Mouse (Mus musculus) MEL (cell line): ENCODE results near the gene Rcbtb2. TPM values are rescaled to one million over a fixed set of nuclear protein-coding genes. Genes with fewer than 3 reads are reported as not detected.

Experiments used
- DNase-seq: peaks from one replicate; pipeline ENCODE4 v3.0.0; 2011; ENCODE audit warnings: low read depth, low spot score
- H3K27ac ChIP-seq: 2 replicates; pipeline ENCODE4 v1.5.1; 2012; ENCODE audit warnings: low read depth, mild to moderate bottlenecking, control low read depth, low read length, moderate library complexity; ENCODE audit not compliant: control insufficient read depth
- H3K27me3 ChIP-seq, 2 experiments: fragments of 150-350 bp in 1 of 2; sonication (generic) in 1 of 2; 2 replicates each; pipeline ENCODE4 v1.6.1; 2012; ENCODE audit warnings: low read length in 2 of 2, mild to moderate bottlenecking in 2 of 2, improper control_type of control experiment in 1 of 2, moderate library complexity in 1 of 2; ENCODE audit not compliant: insufficient read depth in 2 of 2, control insufficient read depth in 1 of 2
- H3K36me3 ChIP-seq, 2 experiments: 2 replicates each; pipeline ENCODE4 v1.6.1; 2012 to 2014; ENCODE audit warnings: low read length in 2 of 2, improper control_type of control experiment in 1 of 2, inconsistent platforms in 1 of 2, mild to moderate bottlenecking in 1 of 2; ENCODE audit not compliant: insufficient read depth in 2 of 2, control insufficient read depth in 1 of 2
- H3K4me1 ChIP-seq, 2 experiments: fragments of 150-350 bp in 1 of 2; sonication (generic) in 1 of 2; 2 replicates each; pipeline ENCODE4 v1.6.1; 2012; ENCODE audit warnings: low read length in 2 of 2, improper control_type of control experiment in 1 of 2, mild to moderate bottlenecking in 1 of 2; ENCODE audit not compliant: insufficient read depth in 2 of 2, control insufficient read depth in 1 of 2
- H3K4me3 ChIP-seq, 2 experiments: fragments of 150-350 bp in 1 of 2; sonication (generic) in 1 of 2; 2 replicates each; pipeline ENCODE4 v1.5.1; 2012; ENCODE audit warnings: low read depth in 2 of 2, low read length in 2 of 2, mild to moderate bottlenecking in 2 of 2, moderate library complexity in 2 of 2, control low read depth in 1 of 2, improper control_type of control experiment in 1 of 2; ENCODE audit not compliant: control insufficient read depth in 1 of 2, insufficient read depth in 1 of 2
- H3K79me2 ChIP-seq: 2 replicates; pipeline ENCODE4 v1.6.1; 2012; ENCODE audit warnings: mild to moderate bottlenecking, low read length, moderate library complexity; ENCODE audit not compliant: control insufficient read depth, poor library complexity, insufficient read depth
- H3K9ac ChIP-seq: 2 replicates; pipeline ENCODE4 v1.6.1; 2012; ENCODE audit warnings: low read depth, mild to moderate bottlenecking, control low read depth, low read length, moderate library complexity; ENCODE audit not compliant: control insufficient read depth, poor library complexity, severe bottlenecking
- H3K9me3 ChIP-seq: fragments of 150-350 bp; sonication (generic); replicated peaks from 2 replicates; pipeline ENCODE4 v1.6.1; 2012; ENCODE audit warnings: mild to moderate bottlenecking, low read length, improper control_type of control experiment, moderate library complexity; ENCODE audit not compliant: insufficient read depth
- BHLHE40 ChIP-seq: IDR thresholded peaks from 2 replicates; pipeline ENCODE4 v1.6.1; 2012; ENCODE audit warnings: low read depth, mild to moderate bottlenecking, inconsistent platforms, low read length, improper control_type of control experiment, borderline replicate concordance
- CHD1 ChIP-seq: IDR thresholded peaks from 2 replicates; pipeline ENCODE4 v1.6.1; 2012; ENCODE audit warnings: low read depth, mild to moderate bottlenecking, inconsistent platforms, low read length, improper control_type of control experiment
- E2F4 ChIP-seq: IDR thresholded peaks from 2 replicates; pipeline ENCODE4 v1.6.1; 2011; ENCODE audit warnings: low read depth, low read length, improper control_type of control experiment, borderline replicate concordance
- ELF1 ChIP-seq: IDR thresholded peaks from 2 replicates; pipeline ENCODE4 v1.6.1; 2014; ENCODE audit warnings: low read depth, mild to moderate bottlenecking, inconsistent platforms, low read length, improper control_type of control experiment, moderate library complexity
- EP300 ChIP-seq, 2 experiments: IDR thresholded peaks; 2 replicates each; pipeline ENCODE4 v1.6.1; 2011; ENCODE audit warnings: improper control_type of control experiment in 2 of 2, low read length in 2 of 2, low read depth in 1 of 2, mild to moderate bottlenecking in 1 of 2
- ETS1 ChIP-seq: IDR thresholded peaks from 2 replicates; pipeline ENCODE4 v1.6.1; 2012; ENCODE audit warnings: low read depth, mild to moderate bottlenecking, inconsistent platforms, low read length, improper control_type of control experiment, moderate library complexity
- JUND ChIP-seq: IDR thresholded peaks from 2 replicates; pipeline ENCODE4 v1.6.1; 2011; ENCODE audit warnings: low read depth, mild to moderate bottlenecking, improper control_type of control experiment, low read length
- MAFK ChIP-seq: IDR thresholded peaks from 2 replicates; pipeline ENCODE4 v1.6.1; 2011; ENCODE audit warnings: low read depth, mild to moderate bottlenecking, low read length, improper control_type of control experiment, borderline replicate concordance
- MAX ChIP-seq: IDR thresholded peaks from 2 replicates; pipeline ENCODE4 v1.6.1; 2011; ENCODE audit warnings: low read length, improper control_type of control experiment
- MEF2A ChIP-seq: IDR thresholded peaks from 2 replicates; pipeline ENCODE4 v1.6.1; 2014; ENCODE audit warnings: low read depth, mild to moderate bottlenecking, inconsistent platforms, low read length, improper control_type of control experiment; ENCODE audit not compliant: poor library complexity, insufficient replicate concordance, severe bottlenecking; ENCODE audit errors: extremely low read depth
- MXI1 ChIP-seq: IDR thresholded peaks from 2 replicates; pipeline ENCODE4 v1.6.1; 2011; ENCODE audit warnings: mild to moderate bottlenecking, low read depth, low read length, improper control_type of control experiment
- MYB ChIP-seq: IDR thresholded peaks from 2 replicates; pipeline ENCODE4 v1.6.1; 2011; ENCODE audit warnings: mild to moderate bottlenecking, low read depth, low read length, improper control_type of control experiment
- MYC ChIP-seq: IDR thresholded peaks from 2 replicates; pipeline ENCODE4 v1.6.1; 2011; ENCODE audit warnings: low read depth, mild to moderate bottlenecking, low read length, improper control_type of control experiment, moderate library complexity
- NELFE ChIP-seq: IDR thresholded peaks from 2 replicates; pipeline ENCODE4 v1.6.1; 2011; ENCODE audit warnings: low read depth, low read length, improper control_type of control experiment
- NRF1 ChIP-seq: IDR thresholded peaks from 2 replicates; pipeline ENCODE4 v1.6.1; 2014; ENCODE audit warnings: low read depth, mild to moderate bottlenecking, inconsistent platforms, low read length, improper control_type of control experiment, moderate library complexity; ENCODE audit not compliant: poor library complexity, insufficient read depth, severe bottlenecking
- POLR2A ChIP-seq, 2 experiments: IDR thresholded peaks; 2 replicates each; pipeline ENCODE4 v1.6.1; 2011 to 2012; ENCODE audit warnings: low read length in 2 of 2, mild to moderate bottlenecking in 2 of 2, control low read depth in 1 of 2, improper control_type of control experiment in 1 of 2, low read depth in 1 of 2, moderate library complexity in 1 of 2; ENCODE audit not compliant: control insufficient read depth in 1 of 2, insufficient read depth in 1 of 2, poor library complexity in 1 of 2
- POLR2AphosphoS2 ChIP-seq: IDR thresholded peaks from 2 replicates; pipeline ENCODE4 v1.6.1; 2011; ENCODE audit warnings: low read length, improper control_type of control experiment
- POLR2AphosphoS5 ChIP-seq: IDR thresholded peaks from 2 replicates; pipeline ENCODE4 v1.6.1; 2012; ENCODE audit warnings: low read depth, borderline replicate concordance, mild to moderate bottlenecking, inconsistent platforms, low read length, moderate library complexity, mixed read lengths
- RCOR1 ChIP-seq: IDR thresholded peaks from 2 replicates; pipeline ENCODE4 v1.6.1; 2012; ENCODE audit warnings: low read depth, mild to moderate bottlenecking, inconsistent platforms, low read length, improper control_type of control experiment
- SIN3A ChIP-seq: IDR thresholded peaks from 2 replicates; pipeline ENCODE4 v1.6.1; 2012; ENCODE audit warnings: low read length, improper control_type of control experiment, inconsistent platforms
- TBP ChIP-seq: IDR thresholded peaks from 2 replicates; pipeline ENCODE4 v1.8.0; 2011; ENCODE audit warnings: low read depth, low read length, improper control_type of control experiment
- TCF12 ChIP-seq: IDR thresholded peaks from 2 replicates; pipeline ENCODE4 v1.6.1; 2014; ENCODE audit warnings: low read depth, mild to moderate bottlenecking, inconsistent platforms, low read length, improper control_type of control experiment, moderate library complexity
- UBTF ChIP-seq: IDR thresholded peaks from 2 replicates; pipeline ENCODE4 v1.6.1; 2012; ENCODE audit warnings: low read depth, mild to moderate bottlenecking, inconsistent platforms, low read length, improper control_type of control experiment, moderate library complexity, borderline replicate concordance; ENCODE audit not compliant: insufficient read depth
- USF2 ChIP-seq, 2 experiments: IDR thresholded peaks; 2 replicates each; pipeline ENCODE4 v1.6.1; 2011 to 2012; ENCODE audit warnings: improper control_type of control experiment in 2 of 2, low read length in 2 of 2, borderline replicate concordance in 1 of 2, inconsistent platforms in 1 of 2, low read depth in 1 of 2, mild to moderate bottlenecking in 1 of 2; ENCODE audit not compliant: insufficient read depth in 1 of 2
- ZKSCAN1 ChIP-seq: IDR thresholded peaks from 2 replicates; pipeline ENCODE4 v1.6.1; 2012; ENCODE audit warnings: low read depth, mild to moderate bottlenecking, inconsistent platforms, low read length, improper control_type of control experiment, moderate library complexity
- ZMIZ1 ChIP-seq: IDR thresholded peaks from 2 replicates; pipeline ENCODE4 v1.6.1; 2012; ENCODE audit warnings: low read depth, mild to moderate bottlenecking, inconsistent platforms, low read length, improper control_type of control experiment, moderate library complexity
- polyA plus RNA-seq, 2 experiments: library from polyadenylated mRNA; stranded (reverse) in 1 of 2; unstranded in 1 of 2; fragments of >175 nt in 1 of 2; fragments of >200 nt in 1 of 2; gene quantifications; 2 replicates each; pipeline versions ENCODE4 v1.2.1 to v1.2.4; 2012; ENCODE audit warnings: low replicate concordance in 2 of 2, low read depth in 1 of 2; ENCODE audit not compliant: insufficient read length in 2 of 2, insufficient read depth in 1 of 2, missing spikeins in 1 of 2
- total RNA-seq: library from RNA; depleted of rRNA; stranded (reverse); fragments of 300-350 nt; gene quantifications from 2 replicates; pipeline ENCODE4 v1.2.3, GENCODE M21; 2012

The Rcbtb2 gene
- total and polyA plus RNA-seq, 3 experiments: 8.6 to 13.8 TPM; not detected in 1

- TF ChIP-seq MYB (peak; percentile 75), ZKSCAN1 (no peak; the same call in 1 of the 2 replicates), ZMIZ1 (peak; percentile 67), EP300 (IDR thresholded peaks at IDR 0.05; ENCODE audit: low read depth in 1 of 2, low read length in 2 of 2) (peak; percentile 100), ETS1 (peak; percentile 98), CHD1 (no peak), TBP (peak; percentile 31; the same call in 1 of the 2 replicates), MYC (peak; percentile 93), ELF1 (peak; percentile 62), UBTF (no peak), MAFK (peak; percentile 90), JUND (peak; percentile 53; the same call in 1 of the 2 replicates), POLR2AphosphoS2 (peak; percentile 59; the same call in 1 of the 2 replicates), MXI1 (peak; percentile 72), USF2 (IDR thresholded peaks at IDR 0.05; ENCODE audit: borderline replicate concordance in 1 of 2, insufficient read depth in 1 of 2, low read depth in 1 of 2, low read length in 2 of 2) (no peak), NELFE (no peak; the same call in 1 of the 2 replicates)
Observed at GRCm38 (mm10) chr14:73123786-73124185, 949 bp downstream of the Rcbtb2 start (continued).

GRCm38 (mm10) chr14:73130519-73130918, 7.7 kb downstream of the Rcbtb2 start:
- Histone ChIP-seq H3K4me3 (no peak overlapping the region), H3K27me3 (no peaks in the 10 kb centered on the region), H3K79me2 (no peaks in the 10 kb centered on the region), H3K27ac (no peak overlapping the region), H3K4me1 (no peaks in the 10 kb centered on the region; a peak in 1 of 4 replicates), H3K9me3 (no peaks in the 10 kb centered on the region), H3K9ac (no peak overlapping the region), H3K36me3 (no peaks in the 10 kb centered on the region)
- no peak for DNase-seq
- no peak for TF ChIP-seq CHD1

GRCm38 (mm10) chr14:73131856-73132410, 9.1 kb downstream of the Rcbtb2 start:
- Histone ChIP-seq H3K27me3 (no peaks in the 10 kb centered on the region), H3K4me3 (no peak overlapping the region), H3K27ac (no peak overlapping the region), H3K9ac (no peak overlapping the region), H3K9me3 (no peaks in the 10 kb centered on the region), H3K79me2 (no peaks in the 10 kb centered on the region), H3K36me3 (no peaks in the 10 kb centered on the region), H3K4me1 (no peaks in the 10 kb centered on the region; a peak in 1 of 4 replicates)
- no peak for DNase-seq
- TF ChIP-seq TCF12 (no peak), ZKSCAN1 (no peak), RCOR1 (no peak), CHD1 (no peak), POLR2A (IDR thresholded peaks at IDR 0.05; ENCODE audit: control insufficient read depth in 1 of 2, insufficient read depth in 1 of 2, low read depth in 1 of 2, low read length in 2 of 2, poor library complexity in 1 of 2) (no peak), JUND (no peak), BHLHE40 (no peak), MEF2A (no peak), MYC (no peak), NRF1 (no peak), SIN3A (no peak), NELFE (no peak), E2F4 (no peak), TBP (no peak), ETS1 (no peak), MAX (no peak), MYB (no peak), MAFK (no peak), POLR2AphosphoS5 (no peak)
